Mouse (Mus musculus): ENCODE measurements at regions not wholly inside any gene's neighbourhood (a gene's known extent, or its start where the extent isn't known, plus 50 kb on each side); places are given as distances from the start of the nearest gene placed in this dataset.

DNA sequence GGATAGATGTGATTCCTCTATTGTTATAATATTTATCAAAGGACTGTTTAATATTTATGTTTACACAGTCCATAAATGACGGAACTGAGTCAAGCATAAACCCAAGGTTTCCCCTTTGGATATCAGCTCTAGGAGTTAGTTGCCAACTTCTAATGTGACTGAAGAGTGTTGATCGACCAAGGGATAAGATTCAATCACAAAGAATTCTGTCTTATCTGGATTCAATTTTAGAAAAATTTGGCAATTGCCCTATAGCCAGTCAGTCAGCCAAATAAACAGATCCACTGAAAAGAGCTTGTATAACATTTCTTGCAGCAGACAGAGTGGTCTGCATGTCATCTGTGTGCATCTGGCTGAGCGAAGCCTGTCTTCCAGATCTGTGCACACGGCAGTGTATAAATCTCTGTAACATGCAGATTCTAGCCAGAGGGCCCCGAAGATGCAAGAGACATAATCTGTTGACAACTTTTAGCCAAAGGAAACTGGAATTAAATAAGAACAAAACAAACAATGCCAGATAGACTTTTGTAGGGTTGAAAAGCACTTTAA is 387.6 kb upstream of the 1700008P02Rik start:
- no peak for TF ChIP-seq CTCF (IDR thresholded peaks at IDR 0.05; ENCODE audit: borderline replicate concordance, extremely low read depth, insufficient read depth, insufficient read length)
- no peak for TF ChIP-seq POLR2A (IDR thresholded peaks at IDR 0.05; ENCODE audit: borderline replicate concordance, extremely low read depth, insufficient read depth, insufficient read length, poor library complexity, severe bottlenecking)
